Mouse (Mus musculus) megakaryocyte progenitor cell, adult 5-6 weeks (primary cell): ENCODE results near the gene Pklr. TPM values are rescaled to one million over a fixed set of nuclear protein-coding genes. Genes with fewer than 3 reads are reported as not detected.
A peak's percentile ranks its signal among the peaks of the same experiment; 100 is the strongest.

ENCODE experiments used
- ATAC-seq: replicated peaks from 2 replicates; pipeline ENCODE4 v1.8.0; 2016; ENCODE audit warnings: mild to moderate bottlenecking, moderate TSS enrichment, inconsistent platforms; ENCODE audit not compliant: poor library complexity
- total RNA-seq, 2 experiments: library from RNA; stranded (forward) in 1 of 2; stranded (reverse) in 1 of 2; fragments of 157-497, 149-512 nt in 1 of 2; fragments of 200-1000 nt in 1 of 2; gene quantifications; 2 replicates each; pipeline versions ENCODE4 v1.2.3 to v1.2.4; 2015 to 2017

Pklr gene
- total RNA-seq, 2 experiments from 2014 or later = 9.6 to 12.1 TPM

GRCm38 (mm10) chr3:89193351-89193750 lies 57.4 kb downstream of the Pklr start:
- ATAC-seq = no peak

- peak; percentile 64 for ATAC-seq
Observed at GRCm38 (mm10) chr3:89193853-89194252, 57.9 kb downstream of the Pklr start.

Other genes with a start within 250 kb of the Pklr start
- 14.1 and 14.5 TPM in 2 replicates for gene Msto1, start 222.1 kb upstream of the Pklr start, total RNA-seq (2015)
- gene Msto1, start 222.1 kb upstream of the Pklr start, total RNA-seq (2017) = 27.6 and 31.0 TPM in 2 replicates
- 29.1 and 39.3 TPM in 2 replicates for gene Ash1l, start 185.5 kb upstream of the Pklr start, total RNA-seq (2015)
- 16.8 and 20.8 TPM in 2 replicates for gene Ash1l, start 185.5 kb upstream of the Pklr start, total RNA-seq (2017)
- 109 and 126 TPM in 2 replicates for gene Dap3, start 185.0 kb upstream of the Pklr start, total RNA-seq (2015)
- 62.3 and 87.2 TPM in 2 replicates for gene Dap3, start 185.0 kb upstream of the Pklr start, total RNA-seq (2017)
- gene Rusc1, start 42.8 kb upstream of the Pklr start, total RNA-seq (2015) = 21.6 and 23.4 TPM in 2 replicates
- gene Rusc1, start 42.8 kb upstream of the Pklr start, total RNA-seq (2017) = 16.4 and 18.2 TPM in 2 replicates
- gene Gm43738, start 35.0 kb upstream of the Pklr start, total RNA-seq (2015) = not detected in 2 replicates
- not detected in 2 replicates for gene Gm43738, start 35.0 kb upstream of the Pklr start, total RNA-seq (2017)
- gene Fdps, start 34.2 kb upstream of the Pklr start, total RNA-seq (2015) = 99.4 and 118 TPM in 2 replicates
- gene Fdps, start 34.2 kb upstream of the Pklr start, total RNA-seq (2017) = 238 and 251 TPM in 2 replicates
- 0.24 and 0.42 TPM in 2 replicates for gene Hcn3, start 24.1 kb downstream of the Pklr start, total RNA-seq (2015)
- 0.27 and 0.67 TPM in 2 replicates for gene Hcn3, start 24.1 kb downstream of the Pklr start, total RNA-seq (2017)
- gene Clk2, start 28.7 kb downstream of the Pklr start, total RNA-seq (2015) = 51.1 and 53.8 TPM in 2 replicates
- 69.3 and 75.9 TPM in 2 replicates for gene Clk2, start 28.7 kb downstream of the Pklr start, total RNA-seq (2017)
- gene Scamp3, start 41.3 kb downstream of the Pklr start, total RNA-seq (2015) = 92.5 and 93.9 TPM in 2 replicates
- 33.4 and 37.2 TPM in 2 replicates for gene Scamp3, start 41.3 kb downstream of the Pklr start, total RNA-seq (2017)
- 14.3 and 18.0 TPM in 2 replicates for gene Fam189b, start 47.0 kb downstream of the Pklr start, total RNA-seq (2015)
- gene Fam189b, start 47.0 kb downstream of the Pklr start, total RNA-seq (2017) = 2.3 and 5.2 TPM in 2 replicates
- 52.8 and 60.0 TPM in 2 replicates for gene Gba, start 66.8 kb downstream of the Pklr start, total RNA-seq (2015)
- 51.4 and 55.8 TPM in 2 replicates for gene Gba, start 66.8 kb downstream of the Pklr start, total RNA-seq (2017)
- not detected in 2 replicates for gene Thbs3, start 79.0 kb downstream of the Pklr start, total RNA-seq (2015)
- 0.42 TPM in 1 of 2 replicates, not detected in the other for gene Thbs3, start 79.0 kb downstream of the Pklr start, total RNA-seq (2017)
- 70.4 and 95.6 TPM in 2 replicates for gene Mtx1, start 90.9 kb downstream of the Pklr start, total RNA-seq (2015)
- gene Mtx1, start 90.9 kb downstream of the Pklr start, total RNA-seq (2017) = 66.1 and 95.2 TPM in 2 replicates
- 0.44 TPM in 1 of 2 replicates, not detected in the other for gene Muc1, start 92.9 kb downstream of the Pklr start, total RNA-seq (2015)
- gene Muc1, start 92.9 kb downstream of the Pklr start, total RNA-seq (2017) = not detected in 2 replicates
- 284 and 290 TPM in 2 replicates for gene Krtcap2, start 109.8 kb downstream of the Pklr start, total RNA-seq (2015)
- gene Krtcap2, start 109.8 kb downstream of the Pklr start, total RNA-seq (2017) = 294 and 304 TPM in 2 replicates
- gene Trim46, start 110.2 kb downstream of the Pklr start, total RNA-seq (2015) = 1.2 and 1.5 TPM in 2 replicates
- 0.12 and 0.91 TPM in 2 replicates for gene Trim46, start 110.2 kb downstream of the Pklr start, total RNA-seq (2017)
- 84.4 and 101 TPM in 2 replicates for gene Dpm3, start 123.2 kb downstream of the Pklr start, total RNA-seq (2015)
- gene Dpm3, start 123.2 kb downstream of the Pklr start, total RNA-seq (2017) = 80.4 and 135 TPM in 2 replicates
- 70.1 and 72.0 TPM in 2 replicates for gene Slc50a1, start 134.4 kb downstream of the Pklr start, total RNA-seq (2015)
- 49.4 and 65.0 TPM in 2 replicates for gene Slc50a1, start 134.4 kb downstream of the Pklr start, total RNA-seq (2017)
- 0.62 TPM in 1 of 2 replicates, not detected in the other for gene Efna1, start 145.0 kb downstream of the Pklr start, total RNA-seq (2015)
- 0.17 TPM in 1 of 2 replicates, not detected in the other for gene Efna1, start 145.0 kb downstream of the Pklr start, total RNA-seq (2017)
- not detected in 2 replicates for gene Efna3, start 186.8 kb downstream of the Pklr start, total RNA-seq (2015)
- not detected in 2 replicates for gene Efna3, start 186.8 kb downstream of the Pklr start, total RNA-seq (2017)
- gene Efna4, start 201.9 kb downstream of the Pklr start, total RNA-seq (2015) = 0.17 and 0.64 TPM in 2 replicates
- 0.27 TPM in 1 of 2 replicates, not detected in the other for gene Efna4, start 201.9 kb downstream of the Pklr start, total RNA-seq (2017)
- gene Adam15, start 213.9 kb downstream of the Pklr start, total RNA-seq (2015) = 35.8 and 53.0 TPM in 2 replicates
- gene Adam15, start 213.9 kb downstream of the Pklr start, total RNA-seq (2017) = 38.7 and 49.8 TPM in 2 replicates
- gene Dcst2, start 225.8 kb downstream of the Pklr start, total RNA-seq (2015) = not detected in 2 replicates
- not detected in 2 replicates for gene Dcst2, start 225.8 kb downstream of the Pklr start, total RNA-seq (2017)
- not detected in 2 replicates for gene Dcst1, start 229.1 kb downstream of the Pklr start, total RNA-seq (2015)
- gene Dcst1, start 229.1 kb downstream of the Pklr start, total RNA-seq (2017) = not detected in 2 replicates